ENCODE assay signal across 8 mouse cellular contexts in genomic region chr2:129593876-129594421, GRCm38 (mm10). TPM values are rescaled to one million over a fixed set of nuclear protein-coding genes. Genes with fewer than 3 reads are reported as not detected.
DNase-seq lines count a peak whose midpoint lies in the region; ATAC-seq and TF ChIP-seq lines count a peak whose summit lies in the region.

No protein-coding gene starts in this region.

- H3K27ac ChIP-seq in ES-Bruce4 (ENCODE audit: insufficient read depth, low read length) = no peak overlapping the region
- peak overlapping the region; percentile 95 for H3K27ac ChIP-seq in embryonic facial prominence, embryonic 10.5 days (replicated peaks)
- H3K27ac ChIP-seq in intestine, embryonic 14.5 days (ENCODE audit: low read depth) = peak overlapping the region; percentile 92

- no peaks in the 10 kb centered on the region for H3K36me3 ChIP-seq in ES-Bruce4 (ENCODE audit: control insufficient read depth, insufficient read depth, low read length, poor library complexity, severe bottlenecking)
- H3K36me3 ChIP-seq in embryonic facial prominence, embryonic 10.5 days (replicated peaks) = no peaks in the 10 kb centered on the region
- no peaks in the 10 kb centered on the region for H3K36me3 ChIP-seq in intestine, embryonic 14.5 days (ENCODE audit: control insufficient read depth, insufficient read depth, low read length)

- TF ChIP-seq POLR2A in ES-Bruce4 (IDR thresholded peaks at IDR 0.05; ENCODE audit: insufficient read depth, low read length) = no peak

- H3K4me2 ChIP-seq in intestine, embryonic 14.5 days (ENCODE audit: low read length) = peak overlapping the region; percentile 62

- DNase-seq in B cell, adult 2 months = peak; percentile 20 to 23
- no peak for DNase-seq in embryonic facial prominence, embryonic 10.5 days (ENCODE audit: low spot score)
- DNase-seq in intestine, embryonic 14.5 days (ENCODE audit: low spot score) = peak; percentile 80
- peak; percentile 21 for DNase-seq in lung, postnatal 25 days (ENCODE audit: low spot score)
- no peak for DNase-seq in adrenal gland, postnatal 4 days (ENCODE audit: low spot score in 2 of 2)
- DNase-seq in adrenal gland, postnatal 36 days = no peak

- no peak for TF ChIP-seq CTCF in ES-Bruce4 (IDR thresholded peaks at IDR 0.05; ENCODE audit: low read depth, low read length)

- no peaks in the 10 kb centered on the region for H3K4me1 ChIP-seq in ES-Bruce4 (ENCODE audit: control insufficient read depth, insufficient read depth, low read length)
- peaks cover 42% of the 10 kb centered on the region for H3K4me1 ChIP-seq in embryonic facial prominence, embryonic 10.5 days
- peaks cover 12% of the 10 kb centered on the region for H3K4me1 ChIP-seq in intestine, embryonic 14.5 days (replicated peaks; ENCODE audit: control insufficient read depth, insufficient read depth, low read length)

- H3K4me3 ChIP-seq in ES-Bruce4 (ENCODE audit: low read depth, low read length) = peak overlapping the region; percentile 87
- peak overlapping the region; percentile 82 for H3K4me3 ChIP-seq in embryonic facial prominence, embryonic 10.5 days
- H3K4me3 ChIP-seq in intestine, embryonic 14.5 days (ENCODE audit: low read depth, low read length) = peak overlapping the region; percentile 74

- H3K9ac ChIP-seq in ES-Bruce4 (ENCODE audit: low read depth, poor library complexity, severe bottlenecking) = peak overlapping the region; percentile 78
- peak overlapping the region; percentile 78 for H3K9ac ChIP-seq in intestine, embryonic 14.5 days (ENCODE audit: low read length)

- 4% methylated on average over 13 of the region's 13 CpGs for WGBS in embryonic facial prominence, embryonic 10.5 days
- WGBS in intestine, embryonic 14.5 days = 8% methylated on average over 13 of the region's 13 CpGs

- ATAC-seq in intestine, embryonic 14.5 days (replicated peaks; ENCODE audit: low FRiP score, low TSS enrichment, low read depth) = no peak; the same call in 1 of the 2 replicates
- no peak for ATAC-seq in inflammation-experienced regulatory T-cells, adult 6 months

- no peak for TF ChIP-seq EP300 in ES-Bruce4 (IDR thresholded peaks at IDR 0.05; ENCODE audit: insufficient read depth, low read depth, low read length)

- H3K27me3 ChIP-seq in ES-Bruce4 (ENCODE audit: control insufficient read depth, insufficient read depth, low read length, poor library complexity, severe bottlenecking) = no peaks in the 10 kb centered on the region
- peaks cover 22% of the 10 kb centered on the region for H3K27me3 ChIP-seq in embryonic facial prominence, embryonic 10.5 days (replicated peaks; ENCODE audit: low read depth, poor library complexity, severe bottlenecking)
- H3K27me3 ChIP-seq in intestine, embryonic 14.5 days (replicated peaks; ENCODE audit: control insufficient read depth, insufficient read depth, low read length) = no peaks in the 10 kb centered on the region

- no peaks in the 10 kb centered on the region for H3K9me3 ChIP-seq in ES-Bruce4 (replicated peaks; ENCODE audit: control insufficient read depth, insufficient read depth, low read length, poor library complexity, severe bottlenecking)
- H3K9me3 ChIP-seq in embryonic facial prominence, embryonic 10.5 days = no peaks in the 10 kb centered on the region
- no peaks in the 10 kb centered on the region for H3K9me3 ChIP-seq in intestine, embryonic 14.5 days (ENCODE audit: control insufficient read depth, low read length)

RNA-seq across cellular contexts. Expression of gene Sirpa, which starts 1.3 kb away (rescaled TPM):
- polyA plus RNA-seq in ES-Bruce4 (2011; ENCODE audit: insufficient read depth, insufficient read length, low read depth, missing spikeins) = 7.7 and 8.5 TPM in 2 replicates
- polyA plus RNA-seq in embryonic facial prominence, embryonic 10.5 days (2016; fragmentation: Nextera tagmentation; extraction: Ambion mirVana) = 17.0 and 17.4 TPM in 2 replicates
- polyA plus RNA-seq in intestine, embryonic 14.5 days (2014; fragmentation: Nextera tagmentation; extraction: Ambion mirVana) = 28.0 and 29.9 TPM in 2 replicates
- total RNA-seq in adrenal gland, postnatal 4 days (2021) = 10 to 100 TPM; 76.8 to 79.1 TPM
- 1 to 10 TPM in 1 of 3 experiments, under 1 TPM in 1, not detected in 1; 0.96 to 1.0 TPM for polyA plus RNA-seq in inflammation-experienced regulatory T-cells, adult 6 months (2017; shearing (Covaris generic))
- 10 to 100 TPM; 37.5 to 66.5 TPM for total RNA-seq in adrenal gland, postnatal 36 days (2021)

RNA-seq across cellular contexts. Expression of gene F830045P16Rik, which starts 57.5 kb away (rescaled TPM):
- not detected in 2 replicates for polyA plus RNA-seq in ES-Bruce4 (2011; ENCODE audit: insufficient read depth, insufficient read length, low read depth, missing spikeins)
- polyA plus RNA-seq in embryonic facial prominence, embryonic 10.5 days (2016; fragmentation: Nextera tagmentation; extraction: Ambion mirVana) = not detected in 2 replicates
- polyA plus RNA-seq in intestine, embryonic 14.5 days (2014; fragmentation: Nextera tagmentation; extraction: Ambion mirVana) = not detected in 2 replicates
- total RNA-seq in adrenal gland, postnatal 4 days (2021) = not detected
- not detected for polyA plus RNA-seq in inflammation-experienced regulatory T-cells, adult 6 months (2017; shearing (Covaris generic))
- not detected for total RNA-seq in adrenal gland, postnatal 36 days (2021)

Comparison
In these comparisons a context has a peak if more than half of its experiments do, and no peak if none do; other contexts are left out.
1. DNase-seq: peak in B cell, adult 2 months (2 of 2), intestine, embryonic 14.5 days (single experiment) and lung, postnatal 25 days (single experiment); none in embryonic facial prominence, embryonic 10.5 days (single experiment), adrenal gland, postnatal 4 days (0 of 2) and adrenal gland, postnatal 36 days (0 of 2).
2. Peak in every context shown above with its lines, with median percentiles within 50 percentile points of each other: H3K4me3 ChIP-seq.